Mouse (Mus musculus) lung, embryonic 15.5 days (tissue): ENCODE results near the gene Sox14. TPM values are rescaled to one million over a fixed set of nuclear protein-coding genes. Genes with fewer than 3 reads are reported as not detected.

ENCODE experiments used
- ATAC-seq: fragments of 200-750 bp; cut with Nextera tagmentation; 2 replicates; pipeline ENCODE4 v1.8.0; 2017; ENCODE audit warnings: moderate number of reproducible peaks, borderline replicate concordance; ENCODE audit not compliant: low FRiP score, low TSS enrichment; ENCODE audit errors: extremely low read depth
- H3K27ac ChIP-seq: fragments of 300-500 bp; sonication (generic); 2 replicates; pipeline ENCODE4 v1.5.1; 2015; ENCODE audit warnings: moderate library complexity, mild to moderate bottlenecking, inconsistent platforms
- H3K27me3 ChIP-seq: fragments of 300-500 bp; sonication (generic); 2 replicates; pipeline ENCODE4 v1.6.1; 2015; ENCODE audit warnings: inconsistent platforms
- H3K36me3 ChIP-seq: fragments of 300-500 bp; sonication (generic); 2 replicates; pipeline ENCODE4 v1.6.1; 2015; ENCODE audit warnings: inconsistent platforms
- H3K4me1 ChIP-seq: fragments of 300-500 bp; sonication (generic); 2 replicates; pipeline ENCODE4 v1.6.1; 2015; ENCODE audit warnings: inconsistent platforms
- H3K4me2 ChIP-seq: fragments of 300-500 bp; sonication (generic); 2 replicates; pipeline ENCODE4 v1.6.1; 2015; ENCODE audit warnings: inconsistent platforms, mild to moderate bottlenecking, moderate library complexity
- H3K4me3 ChIP-seq: fragments of 300-500 bp; sonication (generic); 2 replicates; pipeline ENCODE4 v1.5.1; 2015; ENCODE audit warnings: mild to moderate bottlenecking, inconsistent platforms
- H3K9ac ChIP-seq: fragments of 300-500 bp; sonication (generic); 2 replicates; pipeline ENCODE4 v1.6.1; 2015; ENCODE audit warnings: inconsistent platforms
- H3K9me3 ChIP-seq: fragments of 300-500 bp; sonication (generic); 2 replicates; pipeline ENCODE4 v1.6.1; 2016; ENCODE audit warnings: inconsistent platforms
- WGBS: fragments of 180-500 bp; shearing (Covaris S2); methylation state at CpG from one replicate; pipeline ENCODE4 v1.1.7; 2015; 5-methylcytosine and 5-hydroxymethylcytosine counted together
- polyA plus RNA-seq: library from polyadenylated mRNA; unstranded; fragments of >200 nt; fragmentation: Nextera tagmentation; extraction: Ambion mirVana; gene quantifications from 2 replicates; pipeline ENCODE4 v1.2.1, GENCODE M21; 2015

The Sox14 gene
- polyA plus RNA-seq, 1 experiment from 2014 or later: not detected

DNA sequence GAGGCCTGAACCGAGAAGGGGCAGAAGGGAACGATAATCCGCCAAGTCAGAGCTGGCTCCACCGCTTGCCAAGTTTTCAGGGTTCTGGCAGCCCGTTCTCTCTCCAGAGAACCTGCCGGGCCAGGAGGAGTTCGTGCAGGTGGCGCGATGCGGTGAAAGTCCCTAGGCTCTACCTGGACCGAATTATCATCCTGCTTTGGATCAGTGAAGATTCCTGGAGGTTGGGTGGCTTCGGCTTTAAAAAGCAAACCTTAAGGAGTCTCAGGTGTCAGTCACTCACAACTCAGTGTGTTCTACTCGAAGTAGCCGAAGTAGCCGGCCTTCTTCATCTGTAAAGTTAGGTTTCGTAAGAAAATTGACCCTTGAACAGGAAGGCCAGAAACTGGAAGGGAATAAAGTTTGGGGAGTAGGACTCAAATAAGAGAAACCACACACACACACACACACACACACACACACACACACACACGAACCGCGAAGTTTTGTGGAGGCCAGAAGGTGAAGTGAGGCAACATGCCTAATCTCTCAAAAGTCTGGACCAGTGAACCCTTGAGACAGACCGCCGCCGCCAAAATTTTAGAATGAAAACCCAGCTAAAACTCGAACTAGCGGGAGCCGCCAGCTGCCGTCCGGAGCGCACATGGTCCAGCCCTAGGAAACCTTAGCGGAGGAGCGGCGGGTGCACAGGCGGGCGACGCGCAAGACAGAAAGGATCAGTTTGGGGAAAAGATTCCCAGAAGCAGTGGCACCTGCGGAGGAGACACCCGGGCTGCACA is 5.0 kb downstream of the Sox14 start:
- H3K9ac ChIP-seq: no peak overlapping the region
- peaks cover 100% of the 10 kb centered on the region for H3K27me3 ChIP-seq
- no peaks in the 10 kb centered on the region for H3K36me3 ChIP-seq
- no peak overlapping the region for H3K4me2 ChIP-seq
- H3K9me3 ChIP-seq: no peaks in the 10 kb centered on the region
- peaks cover 20% of the 10 kb centered on the region for H3K4me1 ChIP-seq
- no peak overlapping the region for H3K27ac ChIP-seq
- no peak for ATAC-seq
- no peak overlapping the region for H3K4me3 ChIP-seq
- WGBS: 2% methylated on average over 37 of the region's 37 CpGs

- H3K36me3 ChIP-seq: no peaks in the 10 kb centered on the region
- 1% methylated on average over 34 of the region's 34 CpGs for WGBS
- H3K27me3 ChIP-seq: peaks cover 100% of the 10 kb centered on the region
- H3K4me1 ChIP-seq: peaks cover 12% of the 10 kb centered on the region
- no peak for ATAC-seq
- H3K9ac ChIP-seq: no peak overlapping the region
- no peaks in the 10 kb centered on the region for H3K9me3 ChIP-seq
- no peak overlapping the region for H3K4me2 ChIP-seq
- no peak overlapping the region for H3K4me3 ChIP-seq
- no peak overlapping the region for H3K27ac ChIP-seq
These were observed 5.8 kb downstream of the Sox14 start for GRCm38 (mm10) chr9:99869936-99870779.

DNA sequence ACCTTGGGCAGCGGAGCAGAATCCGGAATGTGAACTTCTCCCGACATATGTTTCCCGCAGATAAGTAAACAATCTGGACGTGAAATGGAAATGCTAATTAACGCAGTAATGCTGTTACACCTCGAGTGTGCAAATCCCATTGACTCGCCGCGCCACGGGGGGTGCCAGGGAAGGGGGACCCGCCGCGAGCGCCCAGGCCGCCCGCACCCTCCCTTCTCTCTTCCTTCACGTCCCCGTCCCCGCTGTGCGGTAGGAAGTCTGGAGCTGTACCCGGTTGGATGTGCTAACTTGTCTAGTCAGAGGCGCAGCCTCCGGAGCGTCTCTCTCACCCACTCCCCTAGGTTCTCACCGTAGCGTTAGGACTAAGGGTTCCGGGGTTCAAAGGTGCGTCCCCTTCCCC is 6.7 kb downstream of the Sox14 start:
- no peak overlapping the region for H3K27ac ChIP-seq
- no peak for ATAC-seq
- under 1% methylated on average over 22 of the region's 29 CpGs for WGBS
- peaks cover 100% of the 10 kb centered on the region for H3K27me3 ChIP-seq
- H3K9ac ChIP-seq: no peak overlapping the region
- H3K9me3 ChIP-seq: no peaks in the 10 kb centered on the region
- H3K4me3 ChIP-seq: peak overlapping the region; percentile 10; the same call in 1 of the 2 replicates
- peaks cover 11% of the 10 kb centered on the region for H3K4me1 ChIP-seq
- H3K36me3 ChIP-seq: no peaks in the 10 kb centered on the region
- peak overlapping the region; percentile 39; the same call in 1 of the 2 replicates for H3K4me2 ChIP-seq

DNA sequence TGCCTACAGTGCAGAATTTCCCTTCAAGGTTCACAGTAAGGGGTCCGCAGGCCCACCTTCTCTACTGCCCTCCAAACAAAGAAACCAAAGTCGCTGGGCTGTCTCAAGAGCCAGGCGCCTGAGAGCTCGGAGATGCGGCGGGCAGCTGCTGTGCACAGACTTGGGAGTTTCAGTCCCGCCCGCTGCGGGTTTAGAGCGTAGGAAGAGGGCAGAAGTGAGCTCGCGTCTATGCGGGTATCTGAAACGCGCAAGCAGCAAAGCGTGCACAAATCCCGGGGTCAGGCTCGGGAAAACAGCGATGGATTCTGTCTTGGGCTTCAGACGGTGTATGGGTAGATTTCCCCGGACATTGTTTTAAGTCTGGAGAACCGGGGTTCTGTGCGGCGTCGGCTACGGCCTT is 7.4 kb downstream of the Sox14 start:
- WGBS: under 1% methylated on average over 26 of the region's 26 CpGs

GRCm38 (mm10) chr9:99868054-99868453 is 7.9 kb downstream of the Sox14 start:
- H3K4me3 ChIP-seq: no peak overlapping the region
- no peak overlapping the region for H3K27ac ChIP-seq
- 2% methylated on average over 11 of the region's 11 CpGs for WGBS
- no peak for ATAC-seq
- H3K9me3 ChIP-seq: no peaks in the 10 kb centered on the region
- peaks cover 100% of the 10 kb centered on the region for H3K27me3 ChIP-seq
- H3K4me2 ChIP-seq: no peak overlapping the region
- peaks cover 11% of the 10 kb centered on the region for H3K4me1 ChIP-seq
- no peaks in the 10 kb centered on the region for H3K36me3 ChIP-seq
- no peak overlapping the region for H3K9ac ChIP-seq

More for the DNA sequence above, 7.4 kb downstream of the Sox14 start:
- H3K4me2 ChIP-seq: peak overlapping the region; percentile 39
- peaks cover 11% of the 10 kb centered on the region for H3K4me1 ChIP-seq
- peak overlapping the region; percentile 7; the same call in 1 of the 2 replicates for H3K4me3 ChIP-seq
- no peak for ATAC-seq
- no peaks in the 10 kb centered on the region for H3K36me3 ChIP-seq
- no peaks in the 10 kb centered on the region for H3K9me3 ChIP-seq
- peaks cover 100% of the 10 kb centered on the region for H3K27me3 ChIP-seq
- no peak overlapping the region for H3K27ac ChIP-seq
- H3K9ac ChIP-seq: no peak overlapping the region

DNA sequence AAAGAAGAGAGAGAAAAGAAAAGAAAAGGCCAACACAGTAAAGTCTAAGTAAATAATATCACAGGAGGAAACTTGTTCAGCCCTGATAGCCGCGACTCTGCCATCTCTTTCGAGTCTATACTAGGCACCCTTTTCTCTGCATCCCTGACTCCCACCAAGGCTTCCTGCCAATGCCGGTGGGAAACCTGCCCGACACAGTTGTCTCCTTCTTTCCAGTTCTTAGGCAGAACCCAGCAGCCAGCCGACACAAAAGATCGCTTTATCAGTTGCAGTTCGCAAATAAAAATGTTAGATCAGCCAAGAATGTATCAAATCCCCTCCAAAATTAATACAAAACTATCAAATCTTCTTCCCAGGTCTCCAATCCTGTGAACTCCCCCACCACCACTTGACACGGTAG is 13.0 kb downstream of the Sox14 start:
- 85% methylated on average over 9 of the region's 9 CpGs for WGBS

DNA sequence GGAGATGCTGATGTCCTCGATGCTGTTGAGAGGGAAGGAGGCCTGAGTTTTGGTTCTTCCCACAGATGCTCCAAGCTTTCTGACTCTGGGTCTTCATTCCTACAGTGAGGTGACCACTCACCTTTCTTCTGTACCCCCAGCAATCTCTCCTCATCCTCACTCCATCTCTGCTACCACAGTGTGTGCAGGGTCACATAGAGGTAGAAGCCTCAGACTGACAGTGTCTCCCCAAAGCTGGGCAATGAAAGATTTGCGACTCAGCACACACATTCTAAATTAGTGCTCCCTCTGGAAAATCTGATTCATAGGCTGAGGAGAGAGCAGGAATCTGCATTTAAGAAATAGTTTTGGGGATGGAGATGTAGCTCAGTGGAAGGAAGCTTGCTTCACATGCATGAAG is 21.5 kb downstream of the Sox14 start:
- Histone ChIP-seq H3K27ac (no peak overlapping the region), H3K4me3 (no peak overlapping the region), H3K27me3 (peaks cover 5% of the 10 kb centered on the region; the same call in 1 of the 2 replicates), H3K4me1 (no peaks in the 10 kb centered on the region), H3K9ac (no peak overlapping the region), H3K4me2 (no peak overlapping the region), H3K36me3 (no peaks in the 10 kb centered on the region), H3K9me3 (no peaks in the 10 kb centered on the region)
- WGBS: 86% methylated on average over 2 of the region's 2 CpGs
- ATAC-seq: no peak

More for the DNA sequence above, 13.0 kb downstream of the Sox14 start:
- Histone ChIP-seq H3K9me3 (no peaks in the 10 kb centered on the region), H3K36me3 (no peaks in the 10 kb centered on the region), H3K4me1 (no peaks in the 10 kb centered on the region), H3K9ac (no peak overlapping the region), H3K4me2 (no peak overlapping the region), H3K4me3 (no peak overlapping the region), H3K27ac (no peak overlapping the region), H3K27me3 (peaks cover 74% of the 10 kb centered on the region)
- no peak for ATAC-seq

- no peak overlapping the region for H3K27ac ChIP-seq
- no peaks in the 10 kb centered on the region for H3K27me3 ChIP-seq
- no peak for ATAC-seq
- H3K36me3 ChIP-seq: no peaks in the 10 kb centered on the region
- H3K4me2 ChIP-seq: no peak overlapping the region
- no peaks in the 10 kb centered on the region for H3K4me1 ChIP-seq
- no peak overlapping the region for H3K9ac ChIP-seq
- H3K9me3 ChIP-seq: no peaks in the 10 kb centered on the region
- H3K4me3 ChIP-seq: no peak overlapping the region
- 60% methylated on average over 11 of the region's 11 CpGs for WGBS
These were observed 22.6 kb downstream of the Sox14 start for GRCm38 (mm10) chr9:99853356-99853755.

DNA sequence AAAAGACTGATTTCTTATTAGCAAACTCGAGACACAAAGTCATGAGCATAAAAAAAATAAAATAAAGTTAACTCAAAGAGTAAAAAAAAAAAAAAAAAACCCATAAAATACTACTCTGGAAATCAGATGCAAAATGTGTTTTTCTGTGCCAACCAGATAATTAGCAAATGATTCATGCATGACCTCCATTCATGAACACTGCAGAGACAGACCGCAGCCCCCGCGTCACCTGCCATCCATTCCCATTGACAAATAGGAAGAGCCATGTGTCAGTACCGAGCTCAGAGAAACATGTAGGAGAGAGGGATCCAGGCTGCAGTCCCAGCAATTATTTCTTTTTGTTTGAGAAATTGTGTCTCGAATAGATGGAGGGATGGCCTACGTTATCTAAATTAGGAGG is 25.6 kb downstream of the Sox14 start:
- no peaks in the 10 kb centered on the region for H3K9me3 ChIP-seq

DNA sequence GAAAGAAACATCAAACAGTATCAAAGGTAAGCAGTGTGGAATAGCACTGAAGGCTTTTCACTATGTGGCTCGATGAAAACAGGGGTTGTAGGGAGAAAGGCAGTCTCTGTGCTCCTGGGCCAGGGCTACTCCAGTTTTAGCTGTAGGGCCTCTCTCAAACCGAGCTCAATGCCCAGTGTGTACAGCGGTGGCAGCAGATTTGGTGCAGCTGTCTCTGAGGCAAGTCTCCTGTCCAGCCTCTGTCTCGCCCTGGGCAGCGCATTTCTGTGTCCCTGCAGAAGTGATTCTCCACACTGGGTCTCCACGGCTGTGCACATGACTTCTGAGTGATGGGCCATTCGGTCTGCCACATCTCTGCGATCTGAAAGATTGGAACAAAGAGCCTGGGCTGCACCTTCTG is 27.6 kb downstream of the Sox14 start:
- H3K27ac ChIP-seq: no peak overlapping the region
- no peaks in the 10 kb centered on the region for H3K9me3 ChIP-seq
- H3K4me3 ChIP-seq: no peak overlapping the region
- ATAC-seq: no peak
- no peaks in the 10 kb centered on the region for H3K27me3 ChIP-seq
- H3K4me2 ChIP-seq: no peak overlapping the region
- no peak overlapping the region for H3K9ac ChIP-seq
- no peaks in the 10 kb centered on the region for H3K4me1 ChIP-seq
- H3K36me3 ChIP-seq: no peaks in the 10 kb centered on the region
- 32% methylated on average over 8 of the region's 8 CpGs for WGBS

More for the DNA sequence above, 25.6 kb downstream of the Sox14 start:
- ATAC-seq: no peak
- 82% methylated on average over 7 of the region's 7 CpGs for WGBS
- Histone ChIP-seq H3K36me3 (no peaks in the 10 kb centered on the region), H3K4me3 (no peak overlapping the region), H3K27ac (no peak overlapping the region), H3K4me1 (no peaks in the 10 kb centered on the region), H3K4me2 (no peak overlapping the region), H3K27me3 (no peaks in the 10 kb centered on the region), H3K9ac (no peak overlapping the region)

- H3K9me3 ChIP-seq: no peaks in the 10 kb centered on the region
- H3K27ac ChIP-seq: no peak overlapping the region
- H3K36me3 ChIP-seq: no peaks in the 10 kb centered on the region
- no peaks in the 10 kb centered on the region for H3K4me1 ChIP-seq
- no peaks in the 10 kb centered on the region for H3K27me3 ChIP-seq
- 0% methylated on average over 4 of the region's 4 CpGs for WGBS
- no peak overlapping the region for H3K9ac ChIP-seq
- no peak for ATAC-seq
- H3K4me3 ChIP-seq: no peak overlapping the region
- H3K4me2 ChIP-seq: no peak overlapping the region
These were observed 29.1 kb downstream of the Sox14 start for GRCm38 (mm10) chr9:99846820-99847219.

DNA sequence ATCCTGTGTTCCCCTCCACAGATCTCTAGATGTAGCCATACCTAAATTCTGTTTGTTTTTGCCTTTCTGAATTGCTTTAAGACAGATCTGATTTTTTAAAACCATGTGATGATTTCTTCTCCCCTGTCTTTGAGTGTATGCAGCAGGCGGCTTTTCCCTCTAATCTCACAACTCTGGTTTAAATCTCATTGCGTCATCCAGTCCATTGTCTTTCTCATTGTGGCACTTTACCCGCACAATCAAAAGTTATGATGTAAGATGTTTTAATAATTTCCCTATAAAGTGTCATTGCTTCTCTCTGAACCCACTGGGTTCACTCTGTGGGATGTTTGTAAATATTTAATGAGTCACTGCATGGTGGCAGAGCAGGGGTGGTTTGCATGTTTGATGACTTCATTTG is 36.6 kb downstream of the Sox14 start:
- H3K4me2 ChIP-seq: no peak overlapping the region
- H3K9me3 ChIP-seq: no peaks in the 10 kb centered on the region
- no peaks in the 10 kb centered on the region for H3K36me3 ChIP-seq
- WGBS: 71% methylated on average over 3 of the region's 3 CpGs
- no peak overlapping the region for H3K27ac ChIP-seq
- H3K9ac ChIP-seq: no peak overlapping the region
- ATAC-seq: no peak
- 0 out of 2 replicates have a peak, but pooled peaks cover 5% of the 10 kb centered on the region for H3K4me1 ChIP-seq
- no peak overlapping the region for H3K4me3 ChIP-seq
- H3K27me3 ChIP-seq: no peaks in the 10 kb centered on the region
